Mouse (Mus musculus): ENCODE measurements around the gene Tmed2.
"Not testable (repeated sequence)": the region's sequence is repeated elsewhere in the genome, so short reads cannot be mapped to it uniquely, and the experiment has no call there.

DNA sequence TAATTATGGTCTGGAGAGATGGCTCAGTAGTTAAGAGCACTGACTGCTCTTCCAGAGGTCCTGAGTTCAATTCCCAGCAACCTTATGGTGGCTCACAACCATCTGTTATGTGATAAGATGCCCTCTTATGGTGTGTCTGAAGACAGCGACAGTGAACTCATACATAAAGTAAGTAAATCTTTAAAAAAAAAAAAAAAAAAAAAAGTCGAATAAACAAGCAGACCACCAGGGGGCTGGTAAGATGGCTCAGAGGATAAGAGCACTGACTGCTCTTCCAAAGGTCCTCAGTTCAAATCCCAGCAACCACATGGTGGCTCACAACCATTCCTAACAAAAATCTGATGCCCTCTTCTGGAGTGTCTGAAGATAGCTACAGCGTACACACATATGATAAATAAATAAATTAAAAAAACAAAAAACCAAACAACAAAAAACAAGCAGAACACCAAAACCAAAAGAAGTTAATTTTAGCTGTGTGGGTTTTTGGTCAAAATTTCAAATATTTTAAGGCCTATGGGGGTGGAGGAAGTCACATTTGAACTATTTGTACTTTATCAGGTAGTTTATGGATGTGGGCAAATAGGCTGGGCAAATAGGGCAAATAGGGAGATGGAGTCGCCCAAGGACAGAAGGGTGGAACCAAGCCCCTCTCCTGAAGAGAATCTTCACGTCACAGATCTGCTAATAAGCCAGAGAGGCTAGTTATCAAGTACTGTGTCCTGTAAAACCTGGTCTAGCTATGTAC, 11.0 kb downstream of the Tmed2 start:
- TF ChIP-seq CTCF (IDR thresholded peaks at IDR 0.05; ENCODE audit: low read depth, low read length); POLR2A (IDR thresholded peaks at IDR 0.05; ENCODE audit: extremely low read depth, insufficient read depth, low read length): not testable (repeated sequence)

All from liver, adult 2 months (tissue).